Mouse (Mus musculus): Measurements from ENCODE around the gene Hrasls5. TPM values are rescaled to one million over a fixed set of nuclear protein-coding genes. Genes with fewer than 3 reads are reported as not detected.

Hrasls5 gene
- polyA plus RNA-seq, 1 experiment from 2014 or later, result not detected

- Histone ChIP-seq H3K4me3 (no peak overlapping the region), H3K9ac (no peak overlapping the region), H3K27ac (no peak overlapping the region), H3K36me3 (peaks cover 28% of the 10 kb centered on the region), H3K9me3 (replicated peaks) (no peaks in the 10 kb centered on the region; the same call in 1 of the 2 replicates), H3K4me1 (peaks cover 10% of the 10 kb centered on the region; the same call in 1 of the 2 replicates), H3K27me3 (replicated peaks) (no peaks in the 10 kb centered on the region), H3K4me2 (no peak overlapping the region)
- 87% methylated on average over 8 of the region's 8 CpGs for WGBS (ENCODE audit: insufficient replicate concordance)
- no peak for ATAC-seq
These were observed 27.1 kb upstream of the Hrasls5 start for GRCm38 (mm10) chr19:7585279-7585678.

- H3K9ac ChIP-seq, result no peak overlapping the region
- H3K9me3 ChIP-seq (replicated peaks), result no peaks in the 10 kb centered on the region; the same call in 1 of the 2 replicates
- H3K36me3 ChIP-seq, result peaks cover 27% of the 10 kb centered on the region
- H3K27me3 ChIP-seq (replicated peaks), result no peaks in the 10 kb centered on the region
- peaks cover 6% of the 10 kb centered on the region; the same call in 1 of the 2 replicates for H3K4me1 ChIP-seq
- no peak for ATAC-seq
- H3K4me2 ChIP-seq, result no peak overlapping the region
- no peak overlapping the region for H3K4me3 ChIP-seq
- H3K27ac ChIP-seq, result no peak overlapping the region
- WGBS (ENCODE audit: insufficient replicate concordance), result 85% methylated on average over 6 of the region's 6 CpGs
These were observed 26.6 kb upstream of the Hrasls5 start for GRCm38 (mm10) chr19:7585764-7586163.

DNA sequence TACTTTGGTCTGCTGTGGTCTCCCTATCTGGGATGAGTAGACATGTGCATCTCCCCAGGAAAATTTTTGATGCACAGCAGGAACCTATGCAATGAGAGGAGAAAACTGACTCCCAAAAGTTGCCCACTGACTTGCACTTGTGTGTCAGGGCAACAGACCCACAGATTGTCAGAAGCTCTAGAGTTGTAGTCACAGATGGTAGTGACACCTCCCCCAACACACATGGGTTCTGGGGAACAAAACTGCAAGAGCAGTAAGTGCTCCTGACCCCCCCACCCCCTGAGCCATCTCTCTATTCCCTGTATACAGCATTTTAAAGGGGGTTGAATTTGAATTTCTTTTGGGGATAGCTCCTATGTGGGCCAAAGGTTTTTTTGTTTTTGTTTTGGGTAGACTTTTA lies 21.5 kb upstream of the Hrasls5 start:
- Histone ChIP-seq H3K4me1 (no peaks in the 10 kb centered on the region), H3K4me3 (no peak overlapping the region), H3K9ac (no peak overlapping the region), H3K27ac (no peak overlapping the region), H3K9me3 (replicated peaks) (no peaks in the 10 kb centered on the region; the same call in 1 of the 2 replicates), H3K27me3 (replicated peaks) (no peaks in the 10 kb centered on the region), H3K4me2 (no peak overlapping the region), H3K36me3 (peaks cover 21% of the 10 kb centered on the region)
- ATAC-seq, result no peak

- Histone ChIP-seq H3K9me3 (replicated peaks) (no peaks in the 10 kb centered on the region; the same call in 1 of the 2 replicates), H3K27me3 (replicated peaks) (no peaks in the 10 kb centered on the region), H3K4me3 (no peak overlapping the region), H3K9ac (no peak overlapping the region), H3K36me3 (0 out of 2 replicates have a peak, but pooled peaks cover 12% of the 10 kb centered on the region), H3K4me1 (no peaks in the 10 kb centered on the region), H3K27ac (no peak overlapping the region), H3K4me2 (no peak overlapping the region)
- 52% methylated on average over 3 of the region's 3 CpGs for WGBS (ENCODE audit: insufficient replicate concordance)
- no peak for ATAC-seq
These were observed 20.3 kb upstream of the Hrasls5 start for GRCm38 (mm10) chr19:7592018-7592417.

DNA sequence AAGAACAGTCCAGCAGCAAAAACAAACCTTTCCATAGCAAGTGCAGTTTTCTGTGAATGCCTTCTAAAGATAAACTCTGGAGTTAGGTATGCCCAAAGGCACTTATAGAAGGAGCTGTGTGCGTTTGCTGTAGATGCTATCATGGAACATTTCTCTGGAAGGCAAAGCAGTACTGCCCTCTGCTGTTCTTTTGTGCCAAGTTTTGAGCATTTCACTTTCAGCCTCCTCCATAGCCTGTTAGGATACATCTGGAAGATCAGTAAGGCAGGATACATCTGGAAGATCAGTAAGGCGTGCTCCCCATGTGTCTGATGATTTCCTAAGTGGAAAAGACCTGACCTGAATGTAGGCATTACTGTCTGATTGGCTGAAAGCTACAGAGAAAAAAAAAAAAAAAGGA lies 16.8 kb upstream of the Hrasls5 start:
- H3K27me3 ChIP-seq (replicated peaks), result no peaks in the 10 kb centered on the region
- no peaks in the 10 kb centered on the region for H3K4me1 ChIP-seq
- WGBS (ENCODE audit: insufficient replicate concordance), result 5% methylated on average over 2 of the region's 2 CpGs
- H3K4me3 ChIP-seq, result no peak overlapping the region
- H3K27ac ChIP-seq, result no peak overlapping the region
- no peak overlapping the region for H3K9ac ChIP-seq
- H3K4me2 ChIP-seq, result no peak overlapping the region
- no peak for ATAC-seq
- no peaks in the 10 kb centered on the region for H3K9me3 ChIP-seq (replicated peaks)
- no peaks in the 10 kb centered on the region for H3K36me3 ChIP-seq

GRCm38 (mm10) chr19:7598481-7598880 lies 13.9 kb upstream of the Hrasls5 start:
- Histone ChIP-seq H3K4me2 (no peak overlapping the region), H3K4me1 (no peaks in the 10 kb centered on the region), H3K27ac (no peak overlapping the region), H3K4me3 (no peak overlapping the region), H3K9me3 (replicated peaks) (no peaks in the 10 kb centered on the region), H3K27me3 (replicated peaks) (no peaks in the 10 kb centered on the region), H3K9ac (no peak overlapping the region), H3K36me3 (no peaks in the 10 kb centered on the region)
- WGBS (ENCODE audit: insufficient replicate concordance), result 27% methylated on average over 4 of the region's 4 CpGs
- no peak for ATAC-seq

DNA sequence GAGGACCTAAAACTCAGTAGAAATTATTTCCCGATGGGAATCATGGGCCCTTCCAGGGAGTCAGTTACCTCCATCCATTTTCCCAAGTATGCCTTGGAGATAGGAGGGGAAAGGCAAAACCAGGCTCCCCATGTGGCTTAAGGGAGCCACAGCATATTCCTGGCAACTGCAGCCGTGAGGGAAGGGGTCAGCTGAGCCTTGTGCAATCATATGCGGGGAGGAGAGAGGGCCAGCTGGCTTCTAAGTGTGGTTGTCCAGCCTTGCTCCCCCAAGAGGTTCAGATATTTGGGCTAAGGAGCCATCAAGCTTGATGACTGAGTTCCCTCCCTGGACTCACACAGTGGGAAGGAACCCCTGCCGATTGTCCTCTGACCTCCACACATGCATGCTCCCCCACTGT lies 10.8 kb upstream of the Hrasls5 start:
- no peak overlapping the region for H3K4me3 ChIP-seq
- H3K9ac ChIP-seq, result no peak overlapping the region
- no peak overlapping the region for H3K27ac ChIP-seq
- peaks cover 3% of the 10 kb centered on the region; the same call in 1 of the 2 replicates for H3K4me1 ChIP-seq
- 60% methylated on average over 4 of the region's 4 CpGs for WGBS (ENCODE audit: insufficient replicate concordance)
- peaks cover 9% of the 10 kb centered on the region for H3K27me3 ChIP-seq (replicated peaks)
- H3K9me3 ChIP-seq (replicated peaks), result no peaks in the 10 kb centered on the region
- ATAC-seq, result no peak
- no peak overlapping the region for H3K4me2 ChIP-seq
- H3K36me3 ChIP-seq, result no peaks in the 10 kb centered on the region

DNA sequence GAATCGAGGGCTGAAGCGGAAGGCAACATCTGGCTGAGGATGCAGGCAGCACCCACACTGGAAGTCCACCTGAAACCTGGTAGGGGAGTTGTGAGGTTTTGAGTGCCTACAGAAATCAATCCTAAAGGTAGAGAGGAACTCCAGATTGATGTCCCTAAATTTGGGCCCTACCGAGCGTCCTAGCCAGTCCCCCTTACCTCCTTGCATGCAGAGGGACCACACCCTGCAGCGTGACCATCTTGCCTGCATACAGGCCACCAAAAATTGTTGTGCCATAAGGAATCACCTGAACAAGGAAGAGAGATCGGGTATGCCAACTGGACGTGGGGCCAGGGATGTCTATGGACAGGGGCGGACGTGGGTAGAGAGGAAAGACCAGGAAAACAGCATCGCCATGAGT lies 8.2 kb upstream of the Hrasls5 start:
- no peak for ATAC-seq
- H3K27me3 ChIP-seq (replicated peaks), result peaks cover 29% of the 10 kb centered on the region
- no peak overlapping the region for H3K4me3 ChIP-seq
- 75% methylated on average over 10 of the region's 10 CpGs for WGBS (ENCODE audit: insufficient replicate concordance)
- no peaks in the 10 kb centered on the region for H3K9me3 ChIP-seq (replicated peaks)
- no peak overlapping the region for H3K4me2 ChIP-seq
- H3K4me1 ChIP-seq, result peaks cover 7% of the 10 kb centered on the region; the same call in 1 of the 2 replicates
- H3K9ac ChIP-seq, result no peak overlapping the region
- H3K27ac ChIP-seq, result no peak overlapping the region
- no peaks in the 10 kb centered on the region for H3K36me3 ChIP-seq

DNA sequence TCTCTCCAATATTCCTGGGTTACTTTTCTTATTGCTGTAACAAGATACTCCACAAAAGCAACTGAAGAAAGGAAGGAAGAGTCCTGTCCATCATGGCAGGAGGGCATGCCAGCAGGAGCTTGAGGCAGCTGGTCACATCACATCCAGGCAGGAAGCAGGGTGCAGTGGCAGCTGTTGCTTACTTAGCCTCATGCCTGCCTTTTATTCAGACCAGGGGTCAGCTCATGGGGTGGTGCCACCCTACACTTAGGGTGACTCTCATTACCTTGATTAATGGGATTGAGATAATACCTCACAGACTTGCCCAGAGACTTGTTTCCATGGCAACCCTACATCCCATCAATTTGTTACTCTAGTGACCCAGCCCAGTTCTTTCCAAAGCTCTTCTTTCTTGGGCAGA lies 7.3 kb upstream of the Hrasls5 start:
- peaks cover 7% of the 10 kb centered on the region; the same call in 1 of the 2 replicates for H3K4me1 ChIP-seq

GRCm38 (mm10) chr19:7605930-7606783 lies 6.2 kb upstream of the Hrasls5 start:
- Histone ChIP-seq H3K36me3 (no peaks in the 10 kb centered on the region), H3K4me1 (peaks cover 7% of the 10 kb centered on the region; the same call in 1 of the 2 replicates), H3K27ac (no peak overlapping the region), H3K9ac (no peak overlapping the region), H3K9me3 (replicated peaks) (no peaks in the 10 kb centered on the region), H3K27me3 (replicated peaks) (peaks cover 42% of the 10 kb centered on the region), H3K4me3 (no peak overlapping the region), H3K4me2 (peak overlapping the region; percentile 48)
- no peak for ATAC-seq
- WGBS (ENCODE audit: insufficient replicate concordance), result 8% methylated on average over 15 of the region's 15 CpGs

More for the DNA sequence above, 7.3 kb upstream of the Hrasls5 start:
- no peak overlapping the region for H3K4me3 ChIP-seq
- no peaks in the 10 kb centered on the region for H3K9me3 ChIP-seq (replicated peaks)
- H3K27me3 ChIP-seq (replicated peaks), result peaks cover 31% of the 10 kb centered on the region
- H3K9ac ChIP-seq, result no peak overlapping the region
- H3K27ac ChIP-seq, result no peak overlapping the region
- no peak for ATAC-seq
- H3K4me2 ChIP-seq, result no peak overlapping the region
- no peaks in the 10 kb centered on the region for H3K36me3 ChIP-seq

DNA sequence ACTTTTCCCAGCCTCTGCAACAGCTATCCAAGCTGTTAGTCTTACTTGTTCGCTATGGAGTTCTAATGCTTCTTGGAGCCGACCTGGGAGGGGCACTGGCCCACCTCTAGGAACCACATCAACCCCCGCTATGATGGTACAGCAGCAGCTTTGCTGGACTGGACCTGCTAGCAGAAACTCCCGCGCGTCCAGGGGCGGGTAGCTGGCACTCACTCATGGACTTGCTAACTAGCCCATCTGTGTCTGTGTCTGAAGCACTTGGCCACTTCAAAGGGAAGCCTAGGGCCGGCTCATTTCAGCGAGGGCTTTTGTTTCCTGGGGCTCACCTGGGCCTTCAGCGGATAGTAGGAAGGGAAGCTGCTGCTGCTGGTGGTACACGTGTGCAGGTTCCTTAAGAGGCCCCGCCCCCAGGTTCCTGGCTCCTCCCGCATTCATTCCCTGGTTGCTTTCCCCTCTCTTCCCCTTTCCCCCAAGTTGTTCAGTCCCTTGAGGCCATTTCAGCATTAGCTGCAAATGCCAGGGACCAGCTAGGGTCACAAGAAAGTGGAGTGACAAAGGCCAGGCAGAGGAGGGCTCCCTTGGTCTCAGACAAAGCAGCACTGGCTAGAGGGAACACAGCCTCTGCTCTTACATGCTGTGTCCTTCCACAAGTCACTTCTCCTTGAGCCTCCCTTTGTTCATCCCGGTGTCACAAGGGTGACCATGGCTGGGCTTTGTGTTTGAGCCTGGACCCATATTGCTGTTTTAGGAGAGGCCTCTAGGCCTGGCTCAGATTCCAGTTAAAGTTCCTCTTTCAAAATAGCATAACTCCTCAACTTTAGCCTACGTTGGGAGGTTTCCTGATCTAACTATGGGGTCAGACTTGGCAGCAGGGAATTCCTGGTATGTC lies 5.3 kb upstream of the Hrasls5 start, which contains the start of gene Lgals12:
Gene Lgals12, minus strand, starts transcription at position 393 of the 889 bp plus-strand sequence.
- Histone ChIP-seq H3K27ac (no peak within 1 kb of the TSS), H3K36me3 (no peaks in the 10 kb centered on the region), H3K9me3 (replicated peaks) (no peaks in the 10 kb centered on the region), H3K9ac (no peak within 1 kb of the TSS), H3K4me2 (peak within 1 kb of the TSS; percentile 48), H3K4me3 (no peak within 1 kb of the TSS), H3K27me3 (replicated peaks) (peaks cover 51% of the 10 kb centered on the region), H3K4me1 (peaks cover 10% of the 10 kb centered on the region; the same call in 1 of the 2 replicates)
- no peak for ATAC-seq
- WGBS (ENCODE audit: insufficient replicate concordance), result 11% methylated on average over 15 of the region's 15 CpGs

DNA sequence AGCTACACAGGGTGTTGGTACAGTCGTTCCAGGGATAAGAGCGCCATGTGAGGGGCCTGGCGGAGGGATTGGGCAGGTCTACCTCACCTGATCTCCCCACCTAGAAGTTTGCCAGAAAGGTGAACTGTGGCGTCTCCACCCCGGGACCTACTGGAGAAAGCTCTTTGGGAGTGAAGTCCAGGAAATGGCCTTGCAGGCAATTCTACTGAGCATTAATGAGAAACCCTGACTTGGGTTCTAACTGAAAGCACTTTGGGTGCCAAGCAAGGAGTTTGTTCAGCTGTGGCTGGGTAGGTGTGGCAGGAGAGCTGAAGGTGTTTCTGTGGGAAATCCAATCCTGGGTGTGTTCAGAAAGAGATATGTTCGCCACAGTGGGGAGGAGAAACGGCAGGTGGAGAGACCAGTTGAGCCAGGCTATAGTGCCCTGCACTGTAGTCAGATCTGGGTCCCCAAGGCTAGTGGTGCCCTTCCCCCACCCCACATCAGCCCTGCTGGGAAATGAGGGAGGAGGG lies 4.6 kb upstream of the Hrasls5 start:
- no peak for ATAC-seq
- Histone ChIP-seq H3K9me3 (replicated peaks) (no peaks in the 10 kb centered on the region), H3K36me3 (no peaks in the 10 kb centered on the region), H3K4me1 (peaks cover 15% of the 10 kb centered on the region; the same call in 1 of the 2 replicates), H3K27me3 (replicated peaks) (peaks cover 58% of the 10 kb centered on the region), H3K9ac (no peak overlapping the region), H3K27ac (no peak overlapping the region), H3K4me3 (no peak overlapping the region), H3K4me2 (no peak overlapping the region)
- WGBS (ENCODE audit: insufficient replicate concordance), result 61% methylated on average over 7 of the region's 7 CpGs
